Mouse (Mus musculus) layer of hippocampus, adult 2 months (tissue): ENCODE results near the gene Gm17631. TPM values are rescaled to one million over a fixed set of nuclear protein-coding genes. Genes with fewer than 3 reads are reported as not detected.
"Not testable (repeated sequence)": the region's sequence is repeated elsewhere in the genome, so short reads cannot be mapped to it uniquely, and the experiment has no call there.

Experiments
- DNase-seq, 2 experiments: peaks; one replicate each; pipeline ENCODE4 v3.0.0; 2022; ENCODE audit warnings: low spot score in 2 of 2
- H3K27ac ChIP-seq: fragments of 200-600 bp; 2 replicates; pipeline ENCODE4 v1.8.1; 2022
- H3K4me3 ChIP-seq: fragments of 200-600 bp; 2 replicates; pipeline ENCODE4 v1.8.1; 2022; ENCODE audit warnings: mild to moderate bottlenecking
- CTCF ChIP-seq: fragments of 200-600 bp; conservative IDR thresholded peaks from 2 replicates; pipeline ENCODE4 v1.8.1; 2022; ENCODE audit warnings: antibody characterized with exemption, mild to moderate bottlenecking, moderate library complexity
- long read RNA-seq, 2 experiments: library from polyadenylated mRNA; stranded (forward); transcript quantifications; one replicate each; pipeline ENCODE4 v2.0.0; 2021; ENCODE audit warnings: borderline mapping rate in 2 of 2
- total RNA-seq, 2 experiments: library from RNA; stranded (reverse); gene quantifications; 2 replicates each; pipeline ENCODE4 v1.2.3; 2021

Gm17631 gene
- total RNA-seq: not detected
- long read RNA-seq, experiment 1: 0 reads
- long read RNA-seq, experiment 2: 0 reads

- not testable (repeated sequence) for H3K27ac ChIP-seq, H3K4me3 ChIP-seq, DNase-seq
Observed at GRCm38 (mm10) chr6:129862349-129862748, at the start of gene Gm17631. Gene Gm17631 (plus strand): TSS chr6:129862649.

GRCm38 (mm10) chr6:129817731-129818130 is 44.7 kb upstream of the Gm17631 start:
- no peak for DNase-seq
- no peak overlapping the region for H3K27ac ChIP-seq
- TF ChIP-seq CTCF: no peak
- no peak overlapping the region for H3K4me3 ChIP-seq

DNA sequence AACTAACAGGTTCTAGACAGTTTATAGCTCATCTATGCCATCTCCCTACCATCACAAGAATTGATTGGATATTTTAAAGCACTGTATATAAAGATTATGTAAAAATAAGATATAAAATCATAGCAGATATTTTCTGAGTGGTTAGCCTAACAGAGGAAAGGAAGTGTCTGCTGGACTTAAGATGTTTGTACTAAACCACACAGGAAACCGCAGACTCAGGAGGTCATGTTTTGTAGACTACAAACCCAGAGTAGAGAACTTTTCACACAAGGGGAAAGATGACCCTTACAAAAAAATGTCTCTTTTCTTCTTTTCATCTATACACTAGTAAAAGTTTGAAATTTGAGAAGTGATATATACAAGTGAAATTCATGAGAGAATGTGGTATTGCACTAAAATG is 38.4 kb upstream of the Gm17631 start:
- no peak overlapping the region for H3K27ac ChIP-seq
- H3K4me3 ChIP-seq: no peak overlapping the region
- DNase-seq: no peak
- no peak for TF ChIP-seq CTCF

DNA sequence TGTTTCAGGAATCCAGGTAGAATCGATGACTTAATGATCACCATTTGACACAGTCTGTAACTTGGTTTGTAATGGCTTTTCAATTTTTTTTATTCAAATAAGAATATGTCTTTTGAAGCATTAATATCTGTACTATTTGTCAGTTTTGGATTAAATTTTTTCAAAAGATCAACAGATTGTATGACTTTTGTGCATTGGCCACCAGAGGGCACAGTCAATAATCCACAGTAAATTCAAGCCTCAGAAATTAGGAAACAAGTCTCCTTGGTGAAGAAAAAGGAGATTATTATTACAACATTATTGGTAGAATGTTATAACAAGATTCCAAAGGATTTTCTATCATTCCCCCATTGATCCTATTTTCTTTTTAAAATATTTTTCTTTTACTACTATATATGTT is 36.9 kb upstream of the Gm17631 start:
- DNase-seq: no peak
- Histone ChIP-seq H3K4me3 (no peak overlapping the region), H3K27ac (no peak overlapping the region)
- peak; percentile 56 for TF ChIP-seq CTCF

- TF ChIP-seq CTCF: no peak
- H3K27ac ChIP-seq: no peak within 1 kb of the TSS
- DNase-seq: no peak
- H3K4me3 ChIP-seq: no peak within 1 kb of the TSS
Observed at GRCm38 (mm10) chr6:129876549-129876948, 14.1 kb downstream of the Gm17631 start, which contains the start of gene Klra17. Gene Klra17 (minus strand): TSS chr6:129876672.

DNA sequence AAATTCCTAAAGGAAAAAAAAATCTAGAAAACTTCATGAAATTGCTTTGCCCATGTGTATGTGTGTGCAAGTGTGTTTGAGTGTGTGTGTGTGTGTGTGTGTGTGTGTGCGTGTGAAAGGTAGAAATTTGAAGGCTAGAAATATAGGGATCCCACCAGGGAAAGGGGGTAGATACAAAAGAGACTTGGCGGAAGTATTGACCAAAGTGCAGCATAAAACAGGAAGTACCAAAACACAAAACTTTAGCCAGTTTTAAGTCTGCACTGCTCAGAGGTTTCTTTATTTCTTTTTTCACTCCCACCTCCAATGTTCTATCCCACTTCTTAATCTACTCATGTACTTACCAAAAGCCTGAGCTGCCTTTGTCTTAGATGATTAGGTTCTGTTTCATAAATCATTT is 20.1 kb downstream of the Gm17631 start:
- no peak for DNase-seq
- no peak overlapping the region for H3K27ac ChIP-seq
- TF ChIP-seq CTCF: no peak
- no peak overlapping the region for H3K4me3 ChIP-seq

Other genes starting within 250 kb of the Gm17631 start
- gene Klrk1, start 238.8 kb upstream of the Gm17631 start, total RNA-seq: not detected
- gene Klrc3, start 219.3 kb upstream of the Gm17631 start, total RNA-seq: not detected
- gene Klrc2, start 202.0 kb upstream of the Gm17631 start, total RNA-seq: not detected
- gene Klrc1, start 183.7 kb upstream of the Gm17631 start, total RNA-seq: not detected
- not detected for gene Klri1, start 145.5 kb upstream of the Gm17631 start, total RNA-seq
- not detected for gene Klri2, start 122.2 kb upstream of the Gm17631 start, total RNA-seq
- not detected for gene Gm156, start 78.4 kb upstream of the Gm17631 start, total RNA-seq
- not detected for gene Klra17, start 14.0 kb downstream of the Gm17631 start, total RNA-seq
- gene Klra5, start 55.0 kb downstream of the Gm17631 start, total RNA-seq: not detected
- gene Klra6, start 164.3 kb downstream of the Gm17631 start, total RNA-seq: not detected
- gene Klra4, start 204.6 kb downstream of the Gm17631 start, total RNA-seq: not detected